ENCODE assay signal across 21 mouse cellular contexts in the genomic region with DNA sequence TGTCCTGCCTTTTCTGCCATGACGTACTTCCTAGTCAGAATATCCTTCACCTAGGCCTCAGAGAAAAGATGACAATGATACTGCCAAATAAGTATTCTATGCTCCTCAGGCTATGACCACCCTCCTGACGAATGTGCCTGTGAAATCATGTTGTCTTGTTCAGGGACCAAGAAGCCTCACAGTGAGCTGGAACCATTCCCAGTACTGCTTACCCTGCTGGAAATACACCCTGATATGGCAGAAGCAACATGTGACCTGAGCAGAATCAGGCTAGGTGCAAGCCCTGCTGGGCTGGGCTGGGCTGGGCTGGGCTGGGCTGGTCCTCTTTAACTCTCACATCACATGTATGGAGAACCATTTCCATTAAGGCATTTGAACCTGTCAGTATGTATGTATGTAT.
A peak's percentile ranks its signal among the peaks of the same experiment; 100 is the strongest.
DNase-seq lines count a peak whose midpoint lies in the region; ATAC-seq and TF ChIP-seq lines count a peak whose summit lies in the region.
"Had no signal": no experiment of that assay in that cellular context is flagged by ENCODE, and none has a peak within 500 bp of the region (broad histone marks: within the 10 kb centered on the region; RNA-seq: fewer than 3 reads in every experiment).

No protein-coding gene starts in this region.

- no peak overlapping the region for H3K4me2 ChIP-seq in limb, embryonic 12.5 days
- no peak overlapping the region for H3K4me2 ChIP-seq in stomach, postnatal 0 days (replicated peaks; ENCODE audit: low read depth)
- H3K4me2 ChIP-seq: embryonic facial prominence, embryonic 12.5 days; liver, embryonic 13.5 days; neural tube, embryonic 12.5 days had no signal

- WGBS in limb, embryonic 12.5 days: 84% methylated on average over 2 of the region's 2 CpGs
- 93% methylated on average over 2 of the region's 2 CpGs for WGBS in limb, embryonic 10.5 days
- 66% methylated on average over 2 of the region's 2 CpGs for WGBS in stomach, postnatal 0 days

- no peak overlapping the region for H3K9ac ChIP-seq in limb, embryonic 12.5 days (replicated peaks)
- H3K9ac ChIP-seq in stomach, postnatal 0 days (ENCODE audit: low read length): no peak overlapping the region
- H3K9ac ChIP-seq: embryonic facial prominence, embryonic 12.5 days; liver, embryonic 13.5 days; neural tube, embryonic 12.5 days had no signal

- no peaks in the 10 kb centered on the region for H3K4me1 ChIP-seq in limb, embryonic 12.5 days (replicated peaks)
- H3K4me1 ChIP-seq in limb, embryonic 10.5 days: no peaks in the 10 kb centered on the region
- H3K4me1 ChIP-seq in stomach, postnatal 0 days (replicated peaks; ENCODE audit: control insufficient read depth, insufficient read depth): no peaks in the 10 kb centered on the region
- H3K4me1 ChIP-seq: embryonic facial prominence, embryonic 12.5 days; liver, embryonic 13.5 days; megakaryocyte, embryonic 14.5 days had no signal

- H3K4me3 ChIP-seq in limb, embryonic 12.5 days (replicated peaks): no peak overlapping the region
- no peak overlapping the region for H3K4me3 ChIP-seq in limb, embryonic 10.5 days
- no peak overlapping the region for H3K4me3 ChIP-seq in stomach, postnatal 0 days (ENCODE audit: low read depth, low read length)
- H3K4me3 ChIP-seq: embryonic facial prominence, embryonic 12.5 days; hindbrain, embryonic 10.5 days; liver, embryonic 13.5 days; megakaryocyte, embryonic 14.5 days; neural tube, embryonic 12.5 days had no signal

- no peak for TF ChIP-seq EP300 in stomach, postnatal 0 days (optimal IDR thresholded peaks at IDR 0.05)

- 0 out of 2 replicates have a peak, but pooled peaks have one; percentile 33 for ATAC-seq in cerebellum, adult (ENCODE audit: insufficient number of reproducible peaks, low FRiP score, low TSS enrichment)
- ATAC-seq in limb, embryonic 12.5 days (ENCODE audit: insufficient number of reproducible peaks, insufficient read depth, low FRiP score, low TSS enrichment, low read depth): no peak
- ATAC-seq in stomach, postnatal 0 days (ENCODE audit: low FRiP score, low TSS enrichment): peak; percentile 81
- ATAC-seq: hindbrain, postnatal 0 days had no signal

- no peak for DNase-seq in cerebellum, postnatal 4 days (ENCODE audit: low spot score in 2 of 2)
- DNase-seq in heart, adult 11 months: peak; percentile 88
- no peak for DNase-seq in heart, postnatal 36 days
- no peak for DNase-seq in limb, embryonic 10.5 days (ENCODE audit: low spot score)
- peak; percentile 36 for DNase-seq in stomach, postnatal 0 days (ENCODE audit: low spot score)
- no peak for DNase-seq in lung, postnatal 36 days
- DNase-seq: adrenal gland, postnatal 14 days; cerebellum, adult 9-11 months; kidney, adult 11 months; kidney, postnatal 4 days; liver, embryonic 13.5 days; lung, adult 2 months; midbrain, embryonic 14.5 days; right cerebral cortex, postnatal 14 days had no signal

- H3K9me3 ChIP-seq in limb, embryonic 12.5 days: no peaks in the 10 kb centered on the region
- no peaks in the 10 kb centered on the region for H3K9me3 ChIP-seq in limb, embryonic 10.5 days (replicated peaks)
- no peaks in the 10 kb centered on the region for H3K9me3 ChIP-seq in stomach, postnatal 0 days (ENCODE audit: control insufficient read depth, low read length)
- H3K9me3 ChIP-seq: embryonic facial prominence, embryonic 12.5 days; hindbrain, embryonic 10.5 days; liver, embryonic 13.5 days; megakaryocyte, embryonic 14.5 days; neural tube, embryonic 12.5 days had no signal

- H3K27me3 ChIP-seq in limb, embryonic 12.5 days: no peaks in the 10 kb centered on the region
- H3K27me3 ChIP-seq in limb, embryonic 10.5 days (ENCODE audit: low read depth, poor library complexity, severe bottlenecking): no peaks in the 10 kb centered on the region
- H3K27me3 ChIP-seq in stomach, postnatal 0 days (ENCODE audit: control insufficient read depth, insufficient read depth, low read length): no peaks in the 10 kb centered on the region
- H3K27me3 ChIP-seq: embryonic facial prominence, embryonic 12.5 days; liver, embryonic 13.5 days; megakaryocyte, embryonic 14.5 days; neural tube, embryonic 12.5 days had no signal

- no peaks in the 10 kb centered on the region for H3K36me3 ChIP-seq in limb, embryonic 12.5 days
- no peaks in the 10 kb centered on the region for H3K36me3 ChIP-seq in limb, embryonic 10.5 days
- no peaks in the 10 kb centered on the region for H3K36me3 ChIP-seq in stomach, postnatal 0 days (ENCODE audit: control insufficient read depth, insufficient read depth, low read length)
- H3K36me3 ChIP-seq: embryonic facial prominence, embryonic 12.5 days; hindbrain, embryonic 10.5 days; liver, embryonic 13.5 days; neural tube, embryonic 12.5 days had no signal

- intact Hi-C loops in heart, postnatal 36 days (cut with DNase I): no loop called here

- TF ChIP-seq CTCF in stomach, postnatal 0 days (IDR thresholded peaks at IDR 0.05; ENCODE audit: low read depth): no peak

- 0 out of 2 replicates have a peak overlapping the region, but pooled peaks have one; percentile 29 for H3K27ac ChIP-seq in limb, embryonic 12.5 days
- H3K27ac ChIP-seq in limb, embryonic 10.5 days: no peak overlapping the region
- H3K27ac ChIP-seq in stomach, postnatal 0 days (replicated peaks): no peak overlapping the region
- H3K27ac ChIP-seq: embryonic facial prominence, embryonic 12.5 days; hindbrain, embryonic 10.5 days; hindbrain, postnatal 0 days; liver, embryonic 13.5 days; neural tube, embryonic 12.5 days had no signal

Comparison
In these comparisons a context has a peak if more than half of its experiments do, and no peak if none do; other contexts are left out.
1. DNase-seq: peak in heart, adult 11 months (single experiment) and stomach, postnatal 0 days (single experiment); none in cerebellum, postnatal 4 days (0 of 2), heart, postnatal 36 days (0 of 2), limb, embryonic 10.5 days (single experiment) and lung, postnatal 36 days (single experiment).